Mouse (Mus musculus): ENCODE measurements at regions not wholly inside any gene's neighbourhood (a gene's known extent, or its start where the extent isn't known, plus 50 kb on each side); places are given as distances from the start of the nearest gene placed in this dataset.

DNA sequence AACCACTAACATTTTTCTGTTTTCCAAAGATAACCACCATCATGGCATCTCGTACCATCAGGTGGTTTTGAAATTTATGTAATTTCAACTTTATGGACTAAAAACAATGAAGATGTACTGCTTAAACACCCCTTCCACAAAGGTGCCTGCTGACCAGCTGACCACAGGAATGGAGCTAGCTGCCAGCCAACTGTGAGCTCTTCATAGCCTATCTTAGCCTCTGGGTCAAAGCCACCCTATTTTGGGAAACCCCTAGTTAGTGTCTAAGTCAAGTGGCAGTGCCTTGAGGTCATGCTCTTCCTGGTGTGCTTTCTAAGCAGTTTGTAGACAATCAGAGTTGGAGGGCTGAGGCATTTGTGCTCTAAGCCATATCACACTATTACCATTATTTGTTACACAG, 364.8 kb downstream of the Pdgfc start:
- Histone ChIP-seq H3K27me3 (ENCODE audit: control insufficient read depth, insufficient read depth, low read length) (no peaks in the 10 kb centered on the region), H3K36me3 (ENCODE audit: control insufficient read depth, insufficient read depth, low read length) (no peaks in the 10 kb centered on the region), H3K9ac (ENCODE audit: low read length) (no peak overlapping the region), H3K4me1 (replicated peaks; ENCODE audit: control insufficient read depth, insufficient read depth) (no peaks in the 10 kb centered on the region), H3K4me2 (replicated peaks; ENCODE audit: low read depth) (no peak overlapping the region), H3K9me3 (ENCODE audit: control insufficient read depth, low read length) (no peaks in the 10 kb centered on the region), H3K4me3 (ENCODE audit: low read depth, low read length) (no peak overlapping the region), H3K27ac (replicated peaks) (no peak overlapping the region)
- WGBS: 88% methylated on average over 1 of the region's 1 CpGs
- ATAC-seq (ENCODE audit: low FRiP score, low TSS enrichment) (no peak), DNase-seq (ENCODE audit: low spot score) (no peak)
- no peak for TF ChIP-seq CTCF (IDR thresholded peaks at IDR 0.05; ENCODE audit: low read depth)
- no peak for TF ChIP-seq EP300 (optimal IDR thresholded peaks at IDR 0.05)

DNA sequence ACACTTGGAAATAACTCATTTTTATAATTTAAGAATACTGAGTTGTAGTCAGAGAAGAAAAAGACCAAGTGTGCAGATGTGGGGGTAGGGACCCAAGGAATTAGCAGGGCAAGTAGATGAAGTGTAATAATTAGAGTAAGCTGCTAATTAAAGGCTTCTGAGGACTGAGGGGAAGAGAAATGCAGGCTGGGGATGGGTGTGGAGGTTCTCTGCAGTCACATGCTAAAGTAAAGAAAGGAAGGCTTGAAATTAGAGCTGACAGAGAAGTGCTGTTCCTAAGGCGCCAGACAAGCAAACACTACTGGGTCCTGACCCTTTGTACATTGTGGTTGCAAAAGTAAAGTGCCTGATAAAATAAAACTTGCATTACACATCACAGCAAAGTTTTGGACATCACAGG, 372.7 kb downstream of the Pdgfc start:
- ATAC-seq (ENCODE audit: low FRiP score, low TSS enrichment): no peak
- H3K4me1 ChIP-seq (replicated peaks; ENCODE audit: control insufficient read depth, insufficient read depth): no peaks in the 10 kb centered on the region
- DNase-seq (ENCODE audit: low spot score): peak; percentile 15

DNA sequence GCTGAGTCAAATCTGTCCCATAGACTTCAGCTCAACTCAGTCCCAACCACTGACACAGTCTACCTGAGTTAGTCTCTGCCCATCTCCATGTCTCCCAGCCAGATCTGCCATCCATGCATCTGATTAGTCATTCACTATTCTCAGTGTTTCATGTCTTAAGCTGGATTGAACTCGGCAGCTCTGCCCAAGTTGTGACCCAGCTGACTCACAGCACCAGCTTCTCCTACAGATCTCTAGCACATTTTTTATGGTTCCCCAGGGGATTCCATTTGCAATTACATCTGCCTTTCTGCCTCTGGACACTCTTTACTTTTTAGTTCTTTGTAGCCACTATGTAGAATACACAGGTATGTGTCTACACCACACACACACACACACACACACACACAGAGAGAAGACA, 385.7 kb downstream of the Pdgfc start:
- no peak for ATAC-seq (ENCODE audit: low FRiP score, low TSS enrichment)
- no peaks in the 10 kb centered on the region for H3K36me3 ChIP-seq (ENCODE audit: control insufficient read depth, insufficient read depth, low read length)
- H3K4me3 ChIP-seq (ENCODE audit: low read depth, low read length): no peak overlapping the region
- H3K27me3 ChIP-seq (ENCODE audit: control insufficient read depth, insufficient read depth, low read length): no peaks in the 10 kb centered on the region
- H3K9ac ChIP-seq (ENCODE audit: low read length): no peak overlapping the region
- 62% methylated on average over 1 of the region's 1 CpGs for WGBS
- H3K27ac ChIP-seq (replicated peaks): no peak overlapping the region
- no peak for DNase-seq (ENCODE audit: low spot score)
- H3K4me1 ChIP-seq (replicated peaks; ENCODE audit: control insufficient read depth, insufficient read depth): no peaks in the 10 kb centered on the region
- no peaks in the 10 kb centered on the region for H3K9me3 ChIP-seq (ENCODE audit: control insufficient read depth, low read length)
- no peak overlapping the region for H3K4me2 ChIP-seq (replicated peaks; ENCODE audit: low read depth)
- no peak for TF ChIP-seq CTCF (IDR thresholded peaks at IDR 0.05; ENCODE audit: low read depth)
- no peak for TF ChIP-seq EP300 (optimal IDR thresholded peaks at IDR 0.05)

More for the DNA sequence above, 372.7 kb downstream of the Pdgfc start:
- Histone ChIP-seq H3K4me2 (replicated peaks; ENCODE audit: low read depth) (no peak overlapping the region), H3K9ac (ENCODE audit: low read length) (no peak overlapping the region), H3K27ac (replicated peaks) (no peak overlapping the region), H3K9me3 (ENCODE audit: control insufficient read depth, low read length) (no peaks in the 10 kb centered on the region), H3K27me3 (ENCODE audit: control insufficient read depth, insufficient read depth, low read length) (no peaks in the 10 kb centered on the region), H3K36me3 (ENCODE audit: control insufficient read depth, insufficient read depth, low read length) (no peaks in the 10 kb centered on the region), H3K4me3 (ENCODE audit: low read depth, low read length) (no peak overlapping the region)
- TF ChIP-seq EP300 (optimal IDR thresholded peaks at IDR 0.05) (no peak), CTCF (IDR thresholded peaks at IDR 0.05; ENCODE audit: low read depth) (no peak)
- 55% methylated on average over 1 of the region's 1 CpGs for WGBS

DNA sequence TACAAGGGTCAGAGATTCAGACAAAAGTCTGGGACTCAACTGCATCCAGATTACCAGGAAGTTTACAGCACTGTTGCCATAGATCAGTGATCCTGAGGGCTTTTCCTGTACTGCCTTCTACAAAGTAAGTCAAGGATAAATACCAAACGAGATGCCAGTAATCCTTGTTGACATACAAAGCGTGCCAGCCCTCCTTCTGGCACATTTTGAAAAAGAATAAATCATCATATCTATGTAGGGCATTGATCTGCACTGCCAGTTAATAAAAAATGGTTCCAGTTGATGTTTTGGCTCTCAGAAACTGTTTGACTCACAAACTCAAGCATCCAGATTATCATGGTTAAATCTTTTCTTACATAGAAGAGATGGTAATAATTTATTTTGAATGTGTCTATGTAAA, 390.5 kb downstream of the Pdgfc start:
- no peak for ATAC-seq (ENCODE audit: low FRiP score, low TSS enrichment)
- TF ChIP-seq CTCF (IDR thresholded peaks at IDR 0.05; ENCODE audit: low read depth): no peak
- no peak for TF ChIP-seq EP300 (optimal IDR thresholded peaks at IDR 0.05)

More for the DNA sequence above, 390.5 kb downstream of the Pdgfc start:
- no peak overlapping the region for H3K9ac ChIP-seq (ENCODE audit: low read length)
- no peaks in the 10 kb centered on the region for H3K36me3 ChIP-seq (ENCODE audit: control insufficient read depth, insufficient read depth, low read length)
- DNase-seq (ENCODE audit: low spot score): no peak
- H3K27me3 ChIP-seq (ENCODE audit: control insufficient read depth, insufficient read depth, low read length): no peaks in the 10 kb centered on the region
- 20% methylated on average over 2 of the region's 2 CpGs for WGBS
- H3K9me3 ChIP-seq (ENCODE audit: control insufficient read depth, low read length): no peaks in the 10 kb centered on the region
- H3K27ac ChIP-seq (replicated peaks): no peak overlapping the region
- H3K4me1 ChIP-seq (replicated peaks; ENCODE audit: control insufficient read depth, insufficient read depth): no peaks in the 10 kb centered on the region
- no peak overlapping the region for H3K4me3 ChIP-seq (ENCODE audit: low read depth, low read length)
- H3K4me2 ChIP-seq (replicated peaks; ENCODE audit: low read depth): no peak overlapping the region

All from stomach, postnatal 0 days (tissue).